Mouse (Mus musculus): Measurements from ENCODE around the gene Ep400. TPM values are rescaled to one million over a fixed set of nuclear protein-coding genes. Genes with fewer than 3 reads are reported as not detected.

Ep400 gene
- polyA plus RNA-seq, 1 experiment from 2014 or later, result 56.3 TPM

DNA sequence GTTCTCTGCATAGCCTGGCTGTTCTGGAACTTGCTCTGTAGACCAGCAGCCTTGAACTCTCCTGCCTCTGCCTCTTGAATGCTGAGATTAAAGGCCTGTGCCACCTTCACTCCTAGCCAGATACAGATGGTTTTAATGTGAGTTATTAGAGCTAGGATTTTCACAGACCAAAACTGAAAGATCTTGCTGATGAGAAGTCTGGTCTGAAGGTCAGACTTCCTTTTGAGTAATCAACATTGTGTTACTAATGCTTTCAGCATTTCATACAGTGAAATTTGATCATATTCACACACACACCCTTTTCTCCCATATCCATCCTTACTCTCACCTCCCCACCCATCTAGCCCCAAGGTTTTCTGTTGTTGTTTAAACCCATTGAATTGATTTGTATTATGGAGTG is 110.8 kb downstream of the Ep400 start:
- H3K27me3 ChIP-seq (ENCODE audit: control insufficient read depth, insufficient read depth, low read length), result no peaks in the 10 kb centered on the region
- no peak overlapping the region for H3K9ac ChIP-seq (ENCODE audit: low read depth, low read length)
- H3K36me3 ChIP-seq (ENCODE audit: control insufficient read depth, insufficient read depth, low read length), result peaks cover 77% of the 10 kb centered on the region
- H3K4me2 ChIP-seq (replicated peaks; ENCODE audit: low read depth, low read length), result no peak overlapping the region
- no peaks in the 10 kb centered on the region for H3K4me1 ChIP-seq (ENCODE audit: control insufficient read depth, insufficient read depth, low read length)
- H3K4me3 ChIP-seq (ENCODE audit: low read length), result no peak overlapping the region
- H3K27ac ChIP-seq (ENCODE audit: low read depth, low read length), result no peak overlapping the region
- ATAC-seq (ENCODE audit: low FRiP score, low TSS enrichment), result no peak
- no peaks in the 10 kb centered on the region for H3K9me3 ChIP-seq (ENCODE audit: control insufficient read depth, low read length)

DNA sequence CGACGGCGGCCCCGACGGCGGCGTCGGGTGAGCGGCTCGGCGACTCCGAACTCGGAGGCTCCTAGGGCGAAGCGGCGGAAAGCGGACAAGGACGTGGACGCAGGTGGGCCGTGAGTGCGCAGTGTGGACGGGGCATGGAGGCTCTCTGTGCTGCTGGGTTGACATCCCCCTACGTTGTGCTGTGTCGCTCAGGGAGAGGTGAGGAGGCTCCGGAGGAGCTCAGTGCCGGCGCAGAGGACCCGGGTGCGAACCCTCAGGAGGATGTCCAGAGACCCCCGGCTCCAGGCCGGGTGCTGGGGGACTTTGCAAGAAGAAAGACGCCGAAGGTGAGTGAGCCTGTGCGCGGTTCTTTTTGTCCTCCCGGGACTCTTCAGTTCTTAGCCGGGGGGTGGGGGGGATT is 116.8 kb downstream of the Ep400 start:
- peaks cover 67% of the 10 kb centered on the region for H3K36me3 ChIP-seq (ENCODE audit: control insufficient read depth, insufficient read depth, low read length)
- peak overlapping the region; percentile 93 for H3K4me2 ChIP-seq (replicated peaks; ENCODE audit: low read depth, low read length)
- H3K27me3 ChIP-seq (ENCODE audit: control insufficient read depth, insufficient read depth, low read length), result no peaks in the 10 kb centered on the region
- H3K27ac ChIP-seq (ENCODE audit: low read depth, low read length), result no peak overlapping the region
- ATAC-seq (ENCODE audit: low FRiP score, low TSS enrichment), result peak; percentile 36
- H3K4me1 ChIP-seq (ENCODE audit: control insufficient read depth, insufficient read depth, low read length), result peaks cover 6% of the 10 kb centered on the region
- H3K4me3 ChIP-seq (ENCODE audit: low read length), result peak overlapping the region; percentile 99
- H3K9me3 ChIP-seq (ENCODE audit: control insufficient read depth, low read length), result no peaks in the 10 kb centered on the region
- H3K9ac ChIP-seq (ENCODE audit: low read depth, low read length), result peak overlapping the region; percentile 88
- under 1% methylated on average over 35 of the region's 37 CpGs for WGBS

DNA sequence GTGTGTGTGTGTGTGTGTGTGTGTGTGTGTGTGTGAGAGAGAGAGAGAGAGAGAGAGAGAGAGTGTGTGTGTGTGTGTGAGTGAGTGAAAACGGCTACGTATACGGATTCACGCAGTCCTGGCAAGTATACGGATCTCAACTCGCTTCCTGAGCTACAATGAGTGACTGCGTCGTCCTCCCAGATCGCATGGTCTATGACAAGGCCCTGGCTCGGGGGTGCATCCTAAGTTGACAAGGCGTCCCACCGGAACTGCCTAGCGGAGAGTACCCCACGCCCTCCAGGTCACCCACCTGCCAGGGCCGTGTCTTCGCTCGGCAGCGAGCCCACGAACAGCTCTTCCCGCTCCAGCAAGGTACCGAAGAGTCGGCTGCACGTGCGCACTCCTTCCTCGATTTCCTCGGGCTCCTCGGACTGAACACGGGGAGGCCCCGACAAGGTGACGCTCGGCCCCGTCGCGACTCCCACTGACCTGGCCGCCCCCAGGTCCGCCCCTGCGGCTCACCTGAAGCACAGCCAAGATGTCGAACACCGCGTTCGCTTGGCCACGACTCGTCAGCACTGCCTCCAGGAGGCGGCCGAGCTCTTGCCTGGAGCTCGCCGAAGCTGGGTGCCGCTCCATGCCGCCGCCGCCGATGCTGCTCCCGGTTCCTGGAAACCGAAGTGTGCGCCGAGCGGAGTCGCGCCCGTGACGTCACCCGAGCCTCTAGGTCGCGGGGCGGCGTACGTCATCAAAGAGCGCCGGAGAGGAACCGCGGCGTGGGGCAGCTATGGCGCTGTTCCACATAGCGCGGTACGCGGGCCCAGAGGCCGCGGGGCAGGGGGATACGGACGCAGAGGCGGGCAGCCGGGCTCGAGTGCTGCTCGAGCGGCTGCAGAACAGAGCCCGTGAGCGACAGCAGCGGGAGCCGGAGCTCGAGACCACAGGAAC is 117.5 kb downstream of the Ep400 start, which contains the start of the genes Noc4l and Ddx51:
Gene Noc4l, minus strand, starts transcription at position 699 of the 930 bp plus-strand sequence.
Gene Ddx51, plus strand, starts transcription at position 733 of the 930 bp plus-strand sequence.
- peak within 1 kb of the TSS; percentile 88 for H3K9ac ChIP-seq (ENCODE audit: low read depth, low read length)
- ATAC-seq (ENCODE audit: low FRiP score, low TSS enrichment), result peak; percentile 84
- H3K9me3 ChIP-seq (ENCODE audit: control insufficient read depth, low read length), result no peaks in the 10 kb centered on the region
- no peaks in the 10 kb centered on the region for H3K27me3 ChIP-seq (ENCODE audit: control insufficient read depth, insufficient read depth, low read length)
- H3K36me3 ChIP-seq (ENCODE audit: control insufficient read depth, insufficient read depth, low read length), result peaks cover 68% of the 10 kb centered on the region
- peaks cover 6% of the 10 kb centered on the region for H3K4me1 ChIP-seq (ENCODE audit: control insufficient read depth, insufficient read depth, low read length)
- 1% methylated on average over 86 of the region's 91 CpGs for WGBS
- H3K4me3 ChIP-seq (ENCODE audit: low read length), result peak within 1 kb of the TSS; percentile 99
- H3K27ac ChIP-seq (ENCODE audit: low read depth, low read length), result no peak within 1 kb of the TSS
- H3K4me2 ChIP-seq (replicated peaks; ENCODE audit: low read depth, low read length), result peak within 1 kb of the TSS; percentile 93

DNA sequence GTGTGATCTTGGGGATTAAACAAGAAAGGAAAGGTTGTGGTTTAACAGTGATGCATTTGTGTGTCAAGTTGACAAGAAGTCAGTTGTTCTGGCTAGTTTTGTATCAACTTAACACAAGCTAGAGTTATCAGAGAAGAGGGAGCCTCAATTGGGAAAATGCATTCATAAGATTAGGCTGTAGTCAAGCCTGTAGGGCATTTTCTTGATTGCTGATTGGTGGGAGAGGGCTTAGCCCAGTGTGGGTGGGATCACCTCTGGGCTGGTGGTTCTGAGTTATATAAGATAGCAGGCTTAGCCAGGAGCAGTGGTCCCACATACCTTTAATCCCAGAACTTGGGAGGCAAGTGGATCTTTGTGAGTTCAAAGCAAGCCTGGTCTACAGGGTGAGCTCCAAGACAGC is 124.1 kb downstream of the Ep400 start:
- no peak overlapping the region for H3K9ac ChIP-seq (ENCODE audit: low read depth, low read length)
- peaks cover 47% of the 10 kb centered on the region for H3K36me3 ChIP-seq (ENCODE audit: control insufficient read depth, insufficient read depth, low read length)
- no peak overlapping the region for H3K27ac ChIP-seq (ENCODE audit: low read depth, low read length)
- H3K4me3 ChIP-seq (ENCODE audit: low read length), result no peak overlapping the region
- ATAC-seq (ENCODE audit: low FRiP score, low TSS enrichment), result no peak
- no peaks in the 10 kb centered on the region for H3K4me1 ChIP-seq (ENCODE audit: control insufficient read depth, insufficient read depth, low read length)
- no peak overlapping the region for H3K4me2 ChIP-seq (replicated peaks; ENCODE audit: low read depth, low read length)
- no peaks in the 10 kb centered on the region for H3K27me3 ChIP-seq (ENCODE audit: control insufficient read depth, insufficient read depth, low read length)
- no peaks in the 10 kb centered on the region for H3K9me3 ChIP-seq (ENCODE audit: control insufficient read depth, low read length)

DNA sequence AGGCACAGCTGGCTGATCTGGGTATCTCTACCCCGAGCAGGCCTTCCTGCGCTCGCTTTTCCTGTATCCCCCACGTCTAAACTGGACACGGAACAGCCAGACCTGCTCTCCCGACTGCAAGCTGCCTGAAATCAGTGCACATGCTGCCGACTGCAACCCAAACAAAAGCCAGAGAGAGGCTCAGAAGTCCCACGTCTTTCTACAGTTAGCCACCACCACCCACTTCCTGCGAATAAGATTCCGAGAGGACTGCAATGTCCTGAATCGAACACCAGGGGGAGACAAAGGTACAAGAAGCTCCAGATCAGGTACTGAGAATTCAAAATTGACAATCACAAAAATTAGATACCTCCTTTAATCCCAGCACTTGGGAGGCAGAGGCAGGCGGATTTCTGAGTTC is 131.1 kb downstream of the Ep400 start:
- Histone ChIP-seq H3K4me3 (ENCODE audit: low read length) (no peak overlapping the region), H3K36me3 (ENCODE audit: control insufficient read depth, insufficient read depth, low read length) (no peaks in the 10 kb centered on the region), H3K4me2 (replicated peaks; ENCODE audit: low read depth, low read length) (no peak overlapping the region; the same call in 1 of the 2 replicates), H3K27ac (ENCODE audit: low read depth, low read length) (no peak overlapping the region), H3K9ac (ENCODE audit: low read depth, low read length) (no peak overlapping the region), H3K27me3 (ENCODE audit: control insufficient read depth, insufficient read depth, low read length) (no peaks in the 10 kb centered on the region), H3K4me1 (ENCODE audit: control insufficient read depth, insufficient read depth, low read length) (no peaks in the 10 kb centered on the region), H3K9me3 (ENCODE audit: control insufficient read depth, low read length) (no peaks in the 10 kb centered on the region)
- WGBS, result 24% methylated on average over 12 of the region's 12 CpGs
- ATAC-seq (ENCODE audit: low FRiP score, low TSS enrichment), result peak; percentile 10; the same call in 1 of the 2 replicates

DNA sequence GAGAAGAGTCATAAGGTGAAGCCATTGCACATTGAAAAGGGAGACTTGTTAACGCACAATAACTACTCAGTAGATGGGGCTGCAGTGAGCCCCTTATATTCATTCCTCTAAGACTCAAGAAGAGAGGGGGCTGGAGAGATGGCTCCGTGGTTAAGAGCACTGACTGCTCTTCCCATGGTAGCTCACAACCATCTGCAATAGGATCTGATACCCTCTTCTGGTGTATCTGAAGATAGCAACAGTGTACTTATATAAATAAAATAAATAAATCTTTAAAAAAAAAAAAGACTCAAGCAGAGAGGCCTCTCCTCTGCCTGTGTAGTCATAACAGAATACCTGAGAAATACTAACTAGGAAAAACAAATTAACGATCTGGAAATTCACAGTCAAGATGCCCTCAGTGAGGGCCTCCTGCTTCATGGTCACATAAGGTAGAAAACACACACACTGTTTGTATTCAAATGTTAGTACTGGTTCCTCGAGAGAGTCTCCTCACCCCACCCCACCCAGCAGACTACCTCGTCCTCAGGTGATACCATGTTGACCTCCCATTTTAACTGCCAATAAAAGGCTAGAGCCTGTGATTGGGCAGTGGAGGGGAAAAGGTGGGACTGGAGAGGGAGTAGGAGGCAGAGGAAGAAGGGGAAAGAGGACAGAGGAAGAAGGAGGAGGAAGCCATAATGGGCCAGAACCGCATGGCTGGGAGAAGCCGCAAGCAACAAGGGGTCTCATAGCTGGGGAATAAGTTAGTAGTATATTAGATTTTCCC is 132.0 kb downstream of the Ep400 start:
- Histone ChIP-seq H3K4me1 (ENCODE audit: control insufficient read depth, insufficient read depth, low read length) (no peaks in the 10 kb centered on the region), H3K9ac (ENCODE audit: low read depth, low read length) (no peak overlapping the region), H3K27me3 (ENCODE audit: control insufficient read depth, insufficient read depth, low read length) (no peaks in the 10 kb centered on the region), H3K27ac (ENCODE audit: low read depth, low read length) (no peak overlapping the region), H3K9me3 (ENCODE audit: control insufficient read depth, low read length) (no peaks in the 10 kb centered on the region), H3K4me3 (ENCODE audit: low read length) (no peak overlapping the region), H3K36me3 (ENCODE audit: control insufficient read depth, insufficient read depth, low read length) (no peaks in the 10 kb centered on the region), H3K4me2 (replicated peaks; ENCODE audit: low read depth, low read length) (no peak overlapping the region)
- 0 out of 2 replicates have a peak, but pooled peaks have one; percentile 53 for ATAC-seq (ENCODE audit: low FRiP score, low TSS enrichment)
- WGBS, result 81% methylated on average over 7 of the region's 7 CpGs

- Histone ChIP-seq H3K36me3 (ENCODE audit: control insufficient read depth, insufficient read depth, low read length) (no peaks in the 10 kb centered on the region), H3K4me2 (replicated peaks; ENCODE audit: low read depth, low read length) (no peak overlapping the region), H3K4me3 (ENCODE audit: low read length) (no peak overlapping the region), H3K9ac (ENCODE audit: low read depth, low read length) (no peak overlapping the region), H3K27me3 (ENCODE audit: control insufficient read depth, insufficient read depth, low read length) (no peaks in the 10 kb centered on the region), H3K9me3 (ENCODE audit: control insufficient read depth, low read length) (no peaks in the 10 kb centered on the region), H3K4me1 (ENCODE audit: control insufficient read depth, insufficient read depth, low read length) (no peaks in the 10 kb centered on the region), H3K27ac (ENCODE audit: low read depth, low read length) (no peak overlapping the region)
- no peak for ATAC-seq (ENCODE audit: low FRiP score, low TSS enrichment)
- 44% methylated on average over 6 of the region's 6 CpGs for WGBS
Measured at GRCm38 (mm10) chr5:110635951-110636707, 134.4 kb downstream of the Ep400 start.

DNA sequence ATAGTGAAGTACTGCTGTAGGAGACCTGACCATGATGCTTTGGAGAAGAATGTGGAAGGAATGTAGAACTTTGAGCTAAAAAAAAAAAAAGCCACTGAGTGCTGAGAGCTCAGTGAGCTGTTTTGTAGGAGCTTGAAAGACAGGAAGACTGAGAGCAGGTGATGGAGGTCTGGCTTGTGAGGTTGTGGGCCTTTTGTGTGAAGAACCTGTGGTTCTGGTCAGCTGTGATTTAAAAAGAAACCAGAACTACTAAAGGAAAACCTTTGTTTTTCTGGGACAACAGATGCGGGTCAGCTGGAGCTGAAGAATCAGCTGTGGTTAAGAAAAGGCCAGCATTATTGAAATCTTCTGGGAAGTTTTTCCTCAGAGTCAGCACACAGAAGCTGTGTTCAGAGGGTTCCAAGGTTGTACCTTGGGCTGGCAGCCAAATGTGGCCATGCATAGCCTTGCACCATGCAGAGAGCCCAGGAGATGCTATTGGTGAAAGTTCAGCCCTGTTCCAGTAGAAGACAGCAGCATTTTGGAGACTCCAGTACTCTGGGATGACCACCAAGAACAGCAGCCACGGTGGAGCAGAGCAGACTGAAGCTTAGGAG is 140.9 kb downstream of the Ep400 start:
- no peaks in the 10 kb centered on the region for H3K4me1 ChIP-seq (ENCODE audit: control insufficient read depth, insufficient read depth, low read length)
- H3K36me3 ChIP-seq (ENCODE audit: control insufficient read depth, insufficient read depth, low read length), result no peaks in the 10 kb centered on the region
- H3K27ac ChIP-seq (ENCODE audit: low read depth, low read length), result no peak overlapping the region
- H3K4me2 ChIP-seq (replicated peaks; ENCODE audit: low read depth, low read length), result no peak overlapping the region
- H3K27me3 ChIP-seq (ENCODE audit: control insufficient read depth, insufficient read depth, low read length), result no peaks in the 10 kb centered on the region
- no peaks in the 10 kb centered on the region for H3K9me3 ChIP-seq (ENCODE audit: control insufficient read depth, low read length)
- H3K9ac ChIP-seq (ENCODE audit: low read depth, low read length), result no peak overlapping the region
- no peak overlapping the region for H3K4me3 ChIP-seq (ENCODE audit: low read length)
- ATAC-seq (ENCODE audit: low FRiP score, low TSS enrichment), result no peak
- 74% methylated on average over 2 of the region's 2 CpGs for WGBS

All from kidney, embryonic 14.5 days (tissue).